Mouse (Mus musculus) heart, embryonic 11.5 days (tissue): Measurements from ENCODE around the gene Sergef. TPM values are rescaled to one million over a fixed set of nuclear protein-coding genes. Genes with fewer than 3 reads are reported as not detected.
"Not testable (repeated sequence)": the region's sequence is repeated elsewhere in the genome, so short reads cannot be mapped to it uniquely, and the experiment has no call there.

ENCODE experiments used
- ATAC-seq: fragments of 200-750 bp; cut with Nextera tagmentation; replicated peaks from 2 replicates; pipeline ENCODE4 v1.8.0; 2017; ENCODE audit warnings: moderate library complexity; ENCODE audit not compliant: insufficient number of reproducible peaks, low FRiP score, low TSS enrichment
- H3K27ac ChIP-seq: fragments of 300-500 bp; sonication (generic); 2 replicates; pipeline ENCODE4 v1.5.1; 2014; ENCODE audit warnings: mild to moderate bottlenecking, low read depth, low read length
- H3K27me3 ChIP-seq: fragments of 300-500 bp; sonication (generic); 2 replicates; pipeline ENCODE4 v1.6.1; 2014; ENCODE audit warnings: mild to moderate bottlenecking, low read length, mixed read lengths; ENCODE audit not compliant: control insufficient read depth, insufficient read depth
- H3K36me3 ChIP-seq: fragments of 300-500 bp; sonication (generic); 2 replicates; pipeline ENCODE4 v1.6.1; 2014; ENCODE audit warnings: mild to moderate bottlenecking, low read length, moderate library complexity, mixed read lengths; ENCODE audit not compliant: control insufficient read depth, insufficient read depth
- H3K4me1 ChIP-seq: fragments of 300-500 bp; sonication (generic); 2 replicates; pipeline ENCODE4 v1.6.1; 2014; ENCODE audit warnings: low read length; ENCODE audit not compliant: control insufficient read depth, insufficient read depth
- H3K4me2 ChIP-seq: fragments of 300-500 bp; sonication (generic); 2 replicates; pipeline ENCODE4 v1.6.1; 2014; ENCODE audit warnings: mild to moderate bottlenecking, moderate library complexity
- H3K4me3 ChIP-seq: fragments of 300-500 bp; sonication (generic); 2 replicates; pipeline ENCODE4 v1.5.1; 2014; ENCODE audit warnings: low read depth, low read length
- H3K9ac ChIP-seq: fragments of 300-500 bp; sonication (generic); 2 replicates; pipeline ENCODE4 v1.6.1; 2014; ENCODE audit warnings: mild to moderate bottlenecking, low read depth, low read length, moderate library complexity
- H3K9me3 ChIP-seq: fragments of 300-500 bp; sonication (generic); replicated peaks from 2 replicates; pipeline ENCODE4 v1.6.1; 2016; ENCODE audit warnings: low read length; ENCODE audit not compliant: control insufficient read depth
- WGBS: fragments of 180-500 bp; shearing (Covaris S2); extraction: QIAGEN DNeasy Blood & Tissue Kit; methylation state at CpG from one replicate; pipeline ENCODE4 v1.1.7; 2014; ENCODE audit not compliant: insufficient replicate concordance; 5-methylcytosine and 5-hydroxymethylcytosine counted together
- polyA plus RNA-seq: library from polyadenylated mRNA; unstranded; fragments of >200 nt; fragmentation: Nextera tagmentation; extraction: Ambion mirVana; gene quantifications from 2 replicates; pipeline ENCODE4 v1.2.1, GENCODE M21; 2014

Gene Sergef
- polyA plus RNA-seq, result 10.7 and 11.6 TPM in 2 replicates

DNA sequence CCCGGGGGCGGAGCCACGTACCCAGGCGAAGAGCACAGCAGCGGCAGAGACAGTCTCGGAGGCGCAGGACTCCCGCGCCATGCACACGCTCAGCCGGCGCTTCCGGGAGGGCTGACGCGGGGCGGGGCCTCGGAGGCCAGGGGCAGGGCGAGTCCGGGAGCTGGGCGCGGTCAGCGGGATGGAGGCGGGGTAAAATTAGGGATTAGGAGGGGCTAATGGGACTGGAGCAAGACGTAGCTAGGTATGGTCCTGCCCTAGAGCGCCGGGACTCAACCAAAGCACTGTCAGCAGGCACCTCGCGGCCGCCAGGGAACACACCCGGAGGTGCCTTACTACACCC, at the start of gene Sergef:
Gene Sergef, minus strand, starts transcription at position 116 of the 340 bp plus-strand sequence.
- H3K27me3 ChIP-seq, result peaks cover 6% of the 10 kb centered on the region; the same call in 1 of the 2 replicates
- WGBS, result under 1% methylated on average over 29 of the region's 30 CpGs
- H3K27ac ChIP-seq, result 0 out of 2 replicates have a peak within 1 kb of the TSS, but pooled peaks have one; percentile 7
- H3K4me1 ChIP-seq, result no peaks in the 10 kb centered on the region
- no peaks in the 10 kb centered on the region for H3K9me3 ChIP-seq
- H3K4me2 ChIP-seq, result peak within 1 kb of the TSS; percentile 80
- peak; percentile 94 for ATAC-seq
- H3K9ac ChIP-seq, result peak within 1 kb of the TSS; percentile 79
- H3K4me3 ChIP-seq, result peak within 1 kb of the TSS; percentile 57
- H3K36me3 ChIP-seq, result no peaks in the 10 kb centered on the region

- H3K27ac ChIP-seq, result no peak overlapping the region
- H3K4me3 ChIP-seq, result no peak overlapping the region
- no peaks in the 10 kb centered on the region for H3K4me1 ChIP-seq
- H3K4me2 ChIP-seq, result no peak overlapping the region
- 79% methylated on average over 5 of the region's 5 CpGs for WGBS
- no peak for ATAC-seq
- H3K27me3 ChIP-seq, result no peaks in the 10 kb centered on the region
- peaks cover 15% of the 10 kb centered on the region; the same call in 1 of the 2 replicates for H3K36me3 ChIP-seq
- H3K9ac ChIP-seq, result no peak overlapping the region
- H3K9me3 ChIP-seq, result no peaks in the 10 kb centered on the region
Measured at GRCm38 (mm10) chr7:46686827-46687226, 47.2 kb upstream of the Sergef start.

GRCm38 (mm10) chr7:46680732-46681131, 41.1 kb upstream of the Sergef start:
- Histone ChIP-seq H3K4me1 (no peaks in the 10 kb centered on the region), H3K9ac (no peak overlapping the region), H3K27ac (no peak overlapping the region), H3K27me3 (no peaks in the 10 kb centered on the region), H3K36me3 (no peaks in the 10 kb centered on the region), H3K4me2 (no peak overlapping the region), H3K4me3 (no peak overlapping the region), H3K9me3 (no peaks in the 10 kb centered on the region)
- ATAC-seq, result no peak

- H3K9ac ChIP-seq, H3K9me3 ChIP-seq, H3K4me1 ChIP-seq, H3K4me3 ChIP-seq, ATAC-seq, H3K27me3 ChIP-seq, H3K36me3 ChIP-seq, H3K27ac ChIP-seq, H3K4me2 ChIP-seq: not testable (repeated sequence)
- WGBS, result 82% methylated on average over 7 of the region's 7 CpGs
Measured at GRCm38 (mm10) chr7:46679044-46679443, 39.4 kb upstream of the Sergef start.

DNA sequence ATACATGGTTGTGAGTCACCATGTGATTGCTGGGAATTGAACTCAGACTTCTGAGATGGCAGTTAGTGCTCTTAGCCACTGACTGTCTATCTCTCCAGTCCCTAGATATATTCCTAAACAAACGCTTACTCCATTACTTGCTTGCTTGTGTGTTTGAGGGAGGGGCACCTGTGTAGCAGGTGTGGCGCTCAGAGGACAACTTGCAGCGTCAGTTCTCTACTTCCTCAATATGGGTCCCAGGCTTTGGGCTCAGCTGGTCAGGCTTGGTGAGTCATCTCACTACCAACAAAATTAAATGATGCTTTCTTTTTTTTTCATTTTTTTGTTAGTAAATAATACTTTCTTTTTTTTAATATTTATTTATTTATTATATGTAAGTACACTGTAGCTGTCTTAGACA, 38.8 kb upstream of the Sergef start:
- Histone ChIP-seq H3K4me2 (no peak overlapping the region), H3K4me1 (no peaks in the 10 kb centered on the region), H3K27me3 (no peaks in the 10 kb centered on the region), H3K4me3 (no peak overlapping the region), H3K9me3 (no peaks in the 10 kb centered on the region), H3K9ac (no peak overlapping the region), H3K27ac (no peak overlapping the region), H3K36me3 (no peaks in the 10 kb centered on the region)
- 81% methylated on average over 3 of the region's 3 CpGs for WGBS
- ATAC-seq, result no peak

GRCm38 (mm10) chr7:46676808-46677360, 37.3 kb upstream of the Sergef start:
- Histone ChIP-seq H3K9me3 (no peaks in the 10 kb centered on the region), H3K27ac (no peak overlapping the region), H3K9ac (no peak overlapping the region), H3K36me3 (no peaks in the 10 kb centered on the region), H3K4me1 (no peaks in the 10 kb centered on the region), H3K27me3 (no peaks in the 10 kb centered on the region), H3K4me2 (no peak overlapping the region), H3K4me3 (no peak overlapping the region)
- ATAC-seq, result no peak
- 55% methylated on average over 5 of the region's 5 CpGs for WGBS

DNA sequence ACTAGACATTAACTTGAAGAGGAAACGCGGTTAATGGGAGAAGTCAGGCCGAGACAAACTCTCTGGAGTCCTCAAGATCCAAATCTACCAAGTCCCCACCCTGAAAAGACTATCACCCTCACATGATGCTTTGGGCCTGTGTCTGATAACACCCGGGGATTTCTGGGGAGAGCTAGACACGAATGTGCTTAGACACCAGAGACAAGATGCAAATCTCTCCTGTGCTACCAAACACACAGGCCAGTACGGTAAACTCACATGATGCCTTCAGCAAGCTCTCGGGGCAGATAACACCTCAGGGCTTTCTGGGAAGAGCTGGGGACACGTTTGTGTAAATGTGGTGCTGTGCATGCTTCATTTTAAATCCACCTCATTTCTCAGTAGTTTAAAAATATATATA, 36.3 kb upstream of the Sergef start:
- Histone ChIP-seq H3K36me3 (no peaks in the 10 kb centered on the region), H3K9ac (no peak overlapping the region), H3K4me2 (no peak overlapping the region), H3K27ac (no peak overlapping the region), H3K4me3 (no peak overlapping the region), H3K27me3 (no peaks in the 10 kb centered on the region), H3K9me3 (no peaks in the 10 kb centered on the region), H3K4me1 (no peaks in the 10 kb centered on the region)
- no peak for ATAC-seq
- 77% methylated on average over 8 of the region's 8 CpGs for WGBS

- no peaks in the 10 kb centered on the region for H3K9me3 ChIP-seq
- H3K9ac ChIP-seq, result no peak overlapping the region
- no peak overlapping the region for H3K27ac ChIP-seq
- H3K27me3 ChIP-seq, result no peaks in the 10 kb centered on the region
- H3K4me2 ChIP-seq, result no peak overlapping the region
- ATAC-seq, result no peak
- 90% methylated on average over 7 of the region's 7 CpGs for WGBS
- H3K4me3 ChIP-seq, result no peak overlapping the region
- no peaks in the 10 kb centered on the region for H3K4me1 ChIP-seq
- no peaks in the 10 kb centered on the region for H3K36me3 ChIP-seq
Measured at GRCm38 (mm10) chr7:46675061-46675460, 35.5 kb upstream of the Sergef start.

DNA sequence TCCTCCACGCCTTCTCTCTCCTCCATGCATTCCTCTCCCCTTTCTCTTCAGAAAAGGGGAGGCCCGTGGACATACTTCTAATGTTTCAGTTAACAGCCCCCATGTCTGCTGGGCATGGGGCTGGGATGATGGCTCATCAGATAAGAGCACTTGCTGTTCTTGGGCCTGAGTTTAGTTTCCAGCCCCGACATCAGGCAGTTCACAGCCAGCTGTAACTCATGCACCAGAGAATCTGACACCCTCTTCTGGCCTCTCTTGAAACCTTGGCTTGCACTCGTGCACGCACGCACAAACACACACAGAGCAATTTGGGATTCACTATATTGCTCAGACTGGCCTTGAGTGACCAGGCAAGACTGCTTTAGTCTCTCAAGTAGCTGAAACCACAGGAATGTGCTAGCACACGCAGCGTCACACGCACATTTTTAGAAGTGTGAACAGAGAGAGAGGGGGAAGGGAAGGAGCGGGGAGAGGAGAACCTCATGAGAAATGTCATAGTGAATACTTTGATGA, 32.6 kb upstream of the Sergef start, which contains the start of gene Tph1:
Gene Tph1, minus strand, starts transcription at position 378 of the 513 bp plus-strand sequence.
- ATAC-seq, result no peak
- Histone ChIP-seq H3K4me1 (peaks cover under 1% of the 10 kb centered on the region; the same call in 1 of the 2 replicates), H3K9me3 (no peaks in the 10 kb centered on the region), H3K9ac (no peak within 1 kb of the TSS), H3K4me3 (no peak within 1 kb of the TSS), H3K27me3 (peaks cover 10% of the 10 kb centered on the region), H3K4me2 (no peak within 1 kb of the TSS), H3K27ac (no peak within 1 kb of the TSS), H3K36me3 (no peaks in the 10 kb centered on the region)
- 41% methylated on average over 10 of the region's 10 CpGs for WGBS
